Mouse (Mus musculus): ENCODE measurements around the gene Gpnmb. TPM values are rescaled to one million over a fixed set of nuclear protein-coding genes. Genes with fewer than 3 reads are reported as not detected.

Gene Gpnmb
- polyA plus RNA-seq, 1 experiment from 2014 or later = 0.36 TPM

DNA sequence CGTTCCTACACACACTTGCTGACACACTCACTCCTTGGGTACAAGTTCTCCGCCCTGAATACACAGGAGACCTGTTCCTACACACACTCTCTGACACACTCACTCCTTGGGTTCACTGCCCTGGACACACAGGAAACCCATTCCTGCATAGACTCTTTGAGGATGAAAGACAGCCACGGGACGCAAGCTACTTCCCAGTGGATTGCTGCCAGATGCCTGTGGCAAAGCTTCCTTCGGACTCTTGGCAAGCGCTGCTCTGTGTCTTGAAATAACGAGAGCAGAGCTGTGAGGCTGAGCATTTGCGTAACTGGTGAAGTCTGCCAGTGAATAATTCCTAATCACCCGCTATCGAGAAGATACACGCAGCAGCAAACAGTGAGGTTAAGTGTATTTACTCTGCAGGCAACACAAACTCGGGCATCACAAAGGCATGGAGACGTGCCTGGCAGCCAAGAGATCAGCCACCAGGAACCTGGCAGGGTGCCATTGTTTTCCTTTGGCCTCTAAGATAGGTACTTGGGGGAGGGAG is 60.7 kb downstream of the Gpnmb start:
- WGBS = 39% methylated on average over 13 of the region's 13 CpGs
- Histone ChIP-seq H3K4me1 (replicated peaks; ENCODE audit: insufficient read depth, low read length) (0 out of 2 replicates have a peak, but pooled peaks cover 5% of the 10 kb centered on the region), H3K4me2 (ENCODE audit: low read length) (peak overlapping the region; percentile 27; the same call in 1 of the 2 replicates), H3K36me3 (ENCODE audit: insufficient read depth, low read length) (0 out of 2 replicates have a peak, but pooled peaks cover 10% of the 10 kb centered on the region), H3K9me3 (replicated peaks; ENCODE audit: low read length) (no peaks in the 10 kb centered on the region), H3K4me3 (replicated peaks; ENCODE audit: low read depth, low read length) (no peak overlapping the region), H3K27ac (peak overlapping the region; percentile 20), H3K9ac (ENCODE audit: low read depth, low read length) (no peak overlapping the region), H3K27me3 (ENCODE audit: insufficient read depth, low read length) (no peaks in the 10 kb centered on the region)
- TF ChIP-seq CTCF (IDR thresholded peaks at IDR 0.05; ENCODE audit: low read depth) = no peak
- ATAC-seq (replicated peaks; ENCODE audit: low FRiP score, low read depth) (peak; percentile 46), DNase-seq (ENCODE audit: low spot score) (peak; percentile 76)

DNA sequence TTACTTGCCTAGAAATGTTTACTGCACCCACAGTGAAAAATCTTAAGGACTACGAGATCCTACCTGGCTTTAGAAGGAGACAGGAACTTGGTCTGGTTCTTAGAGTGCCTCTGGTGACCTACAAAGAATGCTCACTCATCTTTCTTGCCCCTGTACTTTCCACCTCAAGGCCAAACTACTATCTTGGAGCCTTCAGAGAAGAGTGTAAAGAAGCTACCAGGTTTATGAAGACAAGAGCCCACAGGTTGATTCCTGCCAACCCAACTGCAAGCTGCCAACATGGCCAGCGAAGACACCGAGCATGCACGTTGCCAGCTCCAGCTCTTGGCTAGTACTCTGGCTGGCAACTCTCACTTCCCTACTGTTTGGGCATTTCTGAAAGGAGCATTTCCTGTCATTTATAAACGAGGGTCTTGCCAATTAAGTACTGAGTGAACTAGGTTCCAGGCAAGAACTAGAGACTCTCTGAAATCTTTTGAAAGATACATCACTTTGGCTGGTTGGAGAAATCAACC is 61.3 kb downstream of the Gpnmb start:
- Histone ChIP-seq H3K27ac (peak overlapping the region; percentile 20; the same call in 1 of the 2 replicates), H3K4me2 (ENCODE audit: low read length) (0 out of 2 replicates have a peak overlapping the region, but pooled peaks have one; percentile 27), H3K9me3 (replicated peaks; ENCODE audit: low read length) (no peaks in the 10 kb centered on the region), H3K4me1 (replicated peaks; ENCODE audit: insufficient read depth, low read length) (0 out of 2 replicates have a peak, but pooled peaks cover 5% of the 10 kb centered on the region), H3K4me3 (replicated peaks; ENCODE audit: low read depth, low read length) (no peak overlapping the region), H3K36me3 (ENCODE audit: insufficient read depth, low read length) (0 out of 2 replicates have a peak, but pooled peaks cover 10% of the 10 kb centered on the region), H3K27me3 (ENCODE audit: insufficient read depth, low read length) (no peaks in the 10 kb centered on the region), H3K9ac (ENCODE audit: low read depth, low read length) (no peak overlapping the region)
- ATAC-seq (replicated peaks; ENCODE audit: low FRiP score, low read depth) (no peak), DNase-seq (ENCODE audit: low spot score) (no peak)
- 85% methylated on average over 5 of the region's 5 CpGs for WGBS
- TF ChIP-seq CTCF (IDR thresholded peaks at IDR 0.05; ENCODE audit: low read depth) = no peak

DNA sequence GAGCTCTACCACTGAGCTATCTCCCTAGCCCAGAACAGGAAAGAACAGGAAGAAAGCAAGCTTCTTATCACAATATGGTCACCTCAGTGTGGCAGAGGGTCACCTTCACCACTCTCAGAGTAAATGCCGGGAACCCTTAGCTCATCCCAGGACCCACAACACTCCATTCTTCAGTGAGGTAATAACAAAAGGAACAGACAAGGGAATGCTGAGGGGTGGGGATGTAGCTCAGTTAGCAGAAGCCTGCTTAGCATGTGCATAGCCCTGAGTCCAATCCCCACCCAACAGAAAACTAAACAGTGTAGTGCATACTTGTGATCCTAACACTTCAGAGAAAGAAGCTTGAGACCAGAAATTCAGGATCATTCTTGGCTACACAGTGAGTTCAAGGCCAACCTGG is 62.7 kb downstream of the Gpnmb start:
- H3K27ac ChIP-seq = no peak overlapping the region
- no peak overlapping the region for H3K9ac ChIP-seq (ENCODE audit: low read depth, low read length)
- H3K4me2 ChIP-seq (ENCODE audit: low read length) = no peak overlapping the region
- TF ChIP-seq CTCF (IDR thresholded peaks at IDR 0.05; ENCODE audit: low read depth) = no peak
- no peak for DNase-seq (ENCODE audit: low spot score)
- H3K4me1 ChIP-seq (replicated peaks; ENCODE audit: insufficient read depth, low read length) = 0 out of 2 replicates have a peak, but pooled peaks cover 5% of the 10 kb centered on the region
- no peak overlapping the region for H3K4me3 ChIP-seq (replicated peaks; ENCODE audit: low read depth, low read length)
- no peaks in the 10 kb centered on the region for H3K27me3 ChIP-seq (ENCODE audit: insufficient read depth, low read length)
- H3K36me3 ChIP-seq (ENCODE audit: insufficient read depth, low read length) = 0 out of 2 replicates have a peak, but pooled peaks cover 6% of the 10 kb centered on the region
- ATAC-seq (replicated peaks; ENCODE audit: low FRiP score, low read depth) = no peak
- 87% methylated on average over 1 of the region's 1 CpGs for WGBS
- no peaks in the 10 kb centered on the region for H3K9me3 ChIP-seq (replicated peaks; ENCODE audit: low read length)

DNA sequence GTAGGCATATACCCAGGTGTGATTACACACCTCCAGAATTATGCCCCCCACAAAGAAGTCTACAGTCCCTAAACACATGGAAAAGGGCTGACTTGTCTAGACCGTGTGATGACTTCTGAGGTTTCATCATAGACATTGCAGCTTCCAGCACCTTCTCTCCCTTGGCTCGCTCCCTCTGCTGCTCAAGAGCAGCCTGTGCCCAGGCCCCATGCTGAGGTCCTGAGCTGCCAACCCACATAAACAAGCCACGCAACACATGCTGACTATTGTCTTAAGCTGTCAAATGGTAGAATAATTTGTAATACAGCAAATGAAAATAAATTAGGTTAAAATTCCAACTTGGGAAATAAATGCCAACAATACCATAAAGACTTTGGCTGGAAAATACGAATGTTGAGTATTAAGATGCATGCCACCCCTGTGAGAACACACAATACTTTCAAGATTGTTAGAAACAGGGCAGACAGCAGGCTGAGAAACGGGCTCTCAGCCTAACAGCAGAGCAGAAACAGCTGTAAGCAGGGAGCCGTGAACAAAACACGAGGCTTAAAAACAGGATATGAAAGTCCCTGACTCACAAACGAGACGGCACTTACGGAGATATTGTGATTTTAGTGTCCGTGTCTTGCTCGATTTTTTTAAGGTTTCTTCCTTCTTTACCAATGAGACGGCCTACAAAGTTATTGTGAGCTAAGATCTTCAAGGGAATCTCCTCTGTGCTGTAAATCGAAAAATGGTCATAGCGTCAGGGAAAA is 70.6 kb downstream of the Gpnmb start:
- H3K4me3 ChIP-seq (replicated peaks; ENCODE audit: low read depth, low read length) = no peak overlapping the region
- ATAC-seq (replicated peaks; ENCODE audit: low FRiP score, low read depth) (no peak), DNase-seq (ENCODE audit: low spot score) (no peak)
- no peak overlapping the region for H3K4me2 ChIP-seq (ENCODE audit: low read length)
- H3K9me3 ChIP-seq (replicated peaks; ENCODE audit: low read length) = no peaks in the 10 kb centered on the region
- H3K9ac ChIP-seq (ENCODE audit: low read depth, low read length) = no peak overlapping the region
- H3K36me3 ChIP-seq (ENCODE audit: insufficient read depth, low read length) = peaks cover 13% of the 10 kb centered on the region; the same call in 1 of the 2 replicates
- 88% methylated on average over 15 of the region's 15 CpGs for WGBS
- no peaks in the 10 kb centered on the region for H3K4me1 ChIP-seq (replicated peaks; ENCODE audit: insufficient read depth, low read length)
- no peaks in the 10 kb centered on the region for H3K27me3 ChIP-seq (ENCODE audit: insufficient read depth, low read length)
- no peak overlapping the region for H3K27ac ChIP-seq
- TF ChIP-seq CTCF (IDR thresholded peaks at IDR 0.05; ENCODE audit: low read depth) = no peak

DNA sequence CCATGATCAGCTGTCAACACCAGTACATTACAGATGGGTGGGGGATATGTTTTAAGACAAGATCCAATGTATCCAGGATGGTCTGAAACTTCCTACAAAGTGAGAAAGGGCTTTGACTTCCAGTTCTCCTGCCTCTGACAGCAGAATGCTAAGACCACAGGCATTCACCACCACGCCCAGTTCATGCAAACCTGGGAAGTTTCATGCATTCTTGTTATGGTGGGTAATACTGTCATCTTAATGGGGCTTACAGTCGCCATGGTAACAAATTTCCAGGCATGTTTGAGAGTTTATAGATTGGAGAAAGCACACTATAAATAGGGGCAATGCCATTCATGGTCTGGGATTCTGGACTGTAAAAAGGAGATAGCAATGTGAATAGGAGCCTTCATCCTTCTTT is 72.8 kb downstream of the Gpnmb start:
- ATAC-seq (replicated peaks; ENCODE audit: low FRiP score, low read depth) (no peak), DNase-seq (ENCODE audit: low spot score) (no peak)
- no peak for TF ChIP-seq CTCF (IDR thresholded peaks at IDR 0.05; ENCODE audit: low read depth)
- WGBS = 93% methylated on average over 2 of the region's 2 CpGs
- Histone ChIP-seq H3K27me3 (ENCODE audit: insufficient read depth, low read length) (no peaks in the 10 kb centered on the region), H3K4me2 (ENCODE audit: low read length) (no peak overlapping the region), H3K4me3 (replicated peaks; ENCODE audit: low read depth, low read length) (no peak overlapping the region), H3K27ac (no peak overlapping the region), H3K9ac (ENCODE audit: low read depth, low read length) (no peak overlapping the region), H3K36me3 (ENCODE audit: insufficient read depth, low read length) (peaks cover 10% of the 10 kb centered on the region; the same call in 1 of the 2 replicates), H3K9me3 (replicated peaks; ENCODE audit: low read length) (no peaks in the 10 kb centered on the region), H3K4me1 (replicated peaks; ENCODE audit: insufficient read depth, low read length) (no peaks in the 10 kb centered on the region)

DNA sequence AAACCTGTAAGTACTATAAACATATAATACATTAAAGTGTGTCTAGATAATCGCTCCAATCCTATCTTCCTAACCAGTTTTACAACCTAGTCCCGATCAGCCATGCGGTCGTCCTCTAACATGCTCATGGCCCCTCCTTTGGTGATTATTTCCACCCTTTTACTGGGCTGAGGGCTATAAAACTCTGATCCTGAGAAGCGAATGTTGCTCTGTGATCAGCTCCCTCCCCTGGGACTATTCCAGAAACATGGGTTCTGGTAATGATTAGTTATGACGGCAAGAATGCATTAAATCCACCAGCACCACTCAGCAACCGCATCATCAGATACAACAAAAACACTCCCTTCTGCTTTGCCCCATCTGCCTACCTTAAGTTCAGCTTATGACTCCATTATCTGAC is 77.5 kb downstream of the Gpnmb start:
- Histone ChIP-seq H3K27ac (no peak overlapping the region), H3K4me1 (replicated peaks; ENCODE audit: insufficient read depth, low read length) (no peaks in the 10 kb centered on the region), H3K4me3 (replicated peaks; ENCODE audit: low read depth, low read length) (no peak overlapping the region), H3K36me3 (ENCODE audit: insufficient read depth, low read length) (peaks cover under 1% of the 10 kb centered on the region; the same call in 1 of the 2 replicates), H3K4me2 (ENCODE audit: low read length) (no peak overlapping the region), H3K9ac (ENCODE audit: low read depth, low read length) (no peak overlapping the region), H3K9me3 (replicated peaks; ENCODE audit: low read length) (no peaks in the 10 kb centered on the region), H3K27me3 (ENCODE audit: insufficient read depth, low read length) (no peaks in the 10 kb centered on the region)
- no peak for TF ChIP-seq CTCF (IDR thresholded peaks at IDR 0.05; ENCODE audit: low read depth)
- no peak for DNase-seq (ENCODE audit: low spot score)
- WGBS = 56% methylated on average over 7 of the region's 7 CpGs
- ATAC-seq (replicated peaks; ENCODE audit: low FRiP score, low read depth) = no peak
